Mouse (Mus musculus) adrenal gland (tissue): Measurements from ENCODE around the gene Bicd2.

Source experiments
- intact Hi-C: fragments of 180-260 bp; cut with DNase I; formaldehyde crosslinking; loops from one replicate; pipeline ENCODE4 v1.15.1; 2025

Gene Bicd2

GRCm38 (mm10) chr13:49324871-49325270, 16.5 kb upstream of the Bicd2 start:
- intact Hi-C loops, result no loop called here

- intact Hi-C loops, result no loop called here
Observed at GRCm38 (mm10) chr13:49326246-49327206, 14.9 kb upstream of the Bicd2 start.

GRCm38 (mm10) chr13:49328101-49328500, 13.3 kb upstream of the Bicd2 start:
- intact Hi-C loops, result no loop called here

GRCm38 (mm10) chr13:49333250-49333649, 8.1 kb upstream of the Bicd2 start:
- intact Hi-C loops, result no loop called here

GRCm38 (mm10) chr13:49335077-49335982, 6.1 kb upstream of the Bicd2 start:
- intact Hi-C loops, result loop anchor here (5.0 kb wide), 1 partner anchor 317 kb away; the partner anchor contains the start of genes Cenpp and Nol8

- intact Hi-C loops, result loop anchor here (1.0 to 5.0 kb wide), 2 partner anchors 42 to 313 kb away; partner anchors contain the start of genes Cenpp and Nol8
Observed at GRCm38 (mm10) chr13:49338893-49339546, 2.4 kb upstream of the Bicd2 start.

- intact Hi-C loops, result no loop called here
Observed at GRCm38 (mm10) chr13:49341831-49342722, 692 bp downstream of the Bicd2 start.

GRCm38 (mm10) chr13:49342723-49343100, 1.3 kb downstream of the Bicd2 start:
- intact Hi-C loops, result no loop called here

GRCm38 (mm10) chr13:49344567-49344966, 3.2 kb downstream of the Bicd2 start:
- intact Hi-C loops, result no loop called here

- intact Hi-C loops, result no loop called here
Observed at GRCm38 (mm10) chr13:49345476-49345875, 4.1 kb downstream of the Bicd2 start.

- intact Hi-C loops, result no loop called here
Observed at GRCm38 (mm10) chr13:49348522-49348921, 7.1 kb downstream of the Bicd2 start.

- intact Hi-C loops, result no loop called here
Observed at GRCm38 (mm10) chr13:49349335-49349734, 8.0 kb downstream of the Bicd2 start.

- intact Hi-C loops, result no loop called here
Observed at GRCm38 (mm10) chr13:49349836-49350505, 8.6 kb downstream of the Bicd2 start.

- intact Hi-C loops, result no loop called here
Observed at GRCm38 (mm10) chr13:49352581-49353159, 11.3 kb downstream of the Bicd2 start.

GRCm38 (mm10) chr13:49353422-49353821, 12.0 kb downstream of the Bicd2 start:
- intact Hi-C loops, result no loop called here

- intact Hi-C loops, result no loop called here
Observed at GRCm38 (mm10) chr13:49353991-49354507, 12.7 kb downstream of the Bicd2 start.

GRCm38 (mm10) chr13:49355461-49356061, 14.2 kb downstream of the Bicd2 start:
- intact Hi-C loops, result no loop called here

- intact Hi-C loops, result no loop called here
Observed at GRCm38 (mm10) chr13:49356090-49356489, 14.7 kb downstream of the Bicd2 start.
